ENCODE assay signal across 19 mouse cellular contexts in the genomic region with DNA sequence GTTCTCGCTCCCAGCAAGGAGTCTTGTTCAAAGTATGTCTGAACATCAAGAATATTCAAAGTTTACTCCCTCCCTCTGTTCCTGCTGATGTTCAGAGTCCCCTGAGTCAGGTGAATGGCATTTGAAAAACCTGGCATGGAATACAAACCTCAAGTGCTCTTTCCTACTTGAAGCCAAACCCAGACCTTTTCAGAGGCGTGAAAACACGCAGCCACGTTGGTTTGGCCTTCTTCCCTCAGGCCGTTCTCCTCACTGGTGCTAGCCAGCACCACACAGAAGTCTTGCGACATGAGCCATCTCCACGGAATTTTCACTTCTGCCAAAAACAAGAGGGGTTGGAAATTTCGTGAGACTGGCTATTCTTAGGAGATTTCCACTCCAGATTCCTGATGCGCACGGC. TPM values are rescaled to one million over a fixed set of nuclear protein-coding genes. Genes with fewer than 3 reads are reported as not detected.
A peak's percentile ranks its signal among the peaks of the same experiment; 100 is the strongest.
DNase-seq lines count a peak whose midpoint lies in the region; ATAC-seq and TF ChIP-seq lines count a peak whose summit lies in the region.
"Had no signal": no experiment of that assay in that cellular context is flagged by ENCODE, and none has a peak within 500 bp of the region (broad histone marks: within the 10 kb centered on the region; RNA-seq: fewer than 3 reads in every experiment).

No protein-coding gene starts in this region.

- ATAC-seq in lung, embryonic 15.5 days (ENCODE audit: borderline replicate concordance, extremely low read depth, low FRiP score, low TSS enrichment), result peak; percentile 47; the same call in 1 of the 2 replicates
- no peak for ATAC-seq in cerebellum, adult (ENCODE audit: insufficient number of reproducible peaks, low FRiP score, low TSS enrichment)
- ATAC-seq in stomach, postnatal 0 days (ENCODE audit: low FRiP score, low TSS enrichment), result no peak
- ATAC-seq: forebrain, embryonic 14.5 days; hindbrain, postnatal 0 days; midbrain, embryonic 16.5 days had no signal

- no peak overlapping the region for H3K4me2 ChIP-seq in lung, embryonic 15.5 days
- H3K4me2 ChIP-seq in stomach, postnatal 0 days (replicated peaks; ENCODE audit: low read depth), result no peak overlapping the region
- H3K4me2 ChIP-seq: limb, embryonic 12.5 days had no signal

- H3K4me3 ChIP-seq in lung, embryonic 15.5 days, result no peak overlapping the region
- H3K4me3 ChIP-seq in stomach, postnatal 0 days (ENCODE audit: low read depth, low read length), result no peak overlapping the region
- H3K4me3 ChIP-seq: limb, embryonic 12.5 days had no signal

- no peaks in the 10 kb centered on the region for H3K36me3 ChIP-seq in lung, embryonic 15.5 days
- no peaks in the 10 kb centered on the region for H3K36me3 ChIP-seq in stomach, postnatal 0 days (ENCODE audit: control insufficient read depth, insufficient read depth, low read length)
- H3K36me3 ChIP-seq: G1E; limb, embryonic 12.5 days had no signal

- no peak for TF ChIP-seq EP300 in stomach, postnatal 0 days (optimal IDR thresholded peaks at IDR 0.05)

- no peaks in the 10 kb centered on the region for H3K9me3 ChIP-seq in lung, embryonic 15.5 days
- H3K9me3 ChIP-seq in stomach, postnatal 0 days (ENCODE audit: control insufficient read depth, low read length), result no peaks in the 10 kb centered on the region
- H3K9me3 ChIP-seq: limb, embryonic 12.5 days had no signal

- peaks cover 19% of the 10 kb centered on the region for H3K4me1 ChIP-seq in lung, embryonic 15.5 days
- no peaks in the 10 kb centered on the region for H3K4me1 ChIP-seq in stomach, postnatal 0 days (replicated peaks; ENCODE audit: control insufficient read depth, insufficient read depth)

- no peaks in the 10 kb centered on the region for H3K27me3 ChIP-seq in lung, embryonic 15.5 days
- no peaks in the 10 kb centered on the region for H3K27me3 ChIP-seq in stomach, postnatal 0 days (ENCODE audit: control insufficient read depth, insufficient read depth, low read length)
- H3K27me3 ChIP-seq: limb, embryonic 12.5 days had no signal

- TF ChIP-seq CTCF in stomach, postnatal 0 days (IDR thresholded peaks at IDR 0.05; ENCODE audit: low read depth), result no peak

- H3K9ac ChIP-seq in lung, embryonic 15.5 days, result no peak overlapping the region
- H3K9ac ChIP-seq in stomach, postnatal 0 days (ENCODE audit: low read length), result no peak overlapping the region
- H3K9ac ChIP-seq: limb, embryonic 12.5 days had no signal

- 26% methylated on average over 10 of the region's 10 CpGs for WGBS in lung, embryonic 15.5 days
- WGBS in stomach, postnatal 0 days, result 67% methylated on average over 10 of the region's 10 CpGs

- H3K27ac ChIP-seq in lung, embryonic 15.5 days, result no peak overlapping the region; the same call in 1 of the 2 replicates
- no peak overlapping the region for H3K27ac ChIP-seq in stomach, postnatal 0 days (replicated peaks)
- H3K27ac ChIP-seq: hindbrain, postnatal 0 days; kidney, postnatal 0 days; limb, embryonic 12.5 days; macrophage had no signal

- DNase-seq in adrenal gland, postnatal 14 days, result peak; percentile 14
- no peak for DNase-seq in adrenal gland, adult 18-20 months (ENCODE audit: low spot score in 2 of 2)
- DNase-seq in 3134 (ENCODE audit: extremely low read depth, insufficient read length, low spot score), result peak; percentile 88
- DNase-seq in gastrocnemius, postnatal 25 days, result peak; percentile 47
- DNase-seq in spleen, adult 18-20 months, result no peak
- no peak for DNase-seq in stomach, postnatal 0 days (ENCODE audit: low spot score)
- DNase-seq: B cell, adult 2 months; cerebellum, adult 11-12 months; right cerebral cortex, postnatal 14 days had no signal

RNA-seq across cellular contexts. Expression of gene Kcnk2, which starts 3.1 kb away (rescaled TPM):
- total RNA-seq in adrenal gland, postnatal 14 days (2021), result 21.2 and 21.7 TPM in 2 replicates
- total RNA-seq in adrenal gland, adult 18-20 months (2021), result 10 to 100 TPM; 25.5 to 32.4 TPM
- 1 to 10 TPM; 1.8 to 2.5 TPM for total RNA-seq in gastrocnemius, postnatal 25 days (2021)
- polyA plus RNA-seq in lung, embryonic 15.5 days (2015; fragmentation: Nextera tagmentation; extraction: Ambion mirVana), result 4.5 and 5.6 TPM in 2 replicates
- polyA plus RNA-seq in stomach, postnatal 0 days (2015; fragmentation: Nextera tagmentation; extraction: Ambion mirVana), result 1.0 and 1.3 TPM in 2 replicates
- total RNA-seq: neutrophil, adult 5-6 weeks had no signal
- polyA plus RNA-seq: G1E, macrophage had no signal

Comparison
In these comparisons a context has a peak if more than half of its experiments do, and no peak if none do; other contexts are left out.
1. DNase-seq: peak in adrenal gland, postnatal 14 days (single experiment), 3134 (single experiment) and gastrocnemius, postnatal 25 days (single experiment); none in adrenal gland, adult 18-20 months (0 of 2), spleen, adult 18-20 months (0 of 2) and stomach, postnatal 0 days (single experiment).